Mouse (Mus musculus): Measurements from ENCODE around the gene Orai3. TPM values are rescaled to one million over a fixed set of nuclear protein-coding genes. Genes with fewer than 3 reads are reported as not detected.

The Orai3 gene
- total and polyA plus RNA-seq, 3 experiments = 21.9 to 27.5 (median 23.5) TPM

- DNase-seq = no peak
- 67% methylated on average over 2 of the region's 2 CpGs for WGBS
- no peak overlapping the region for H3K27ac ChIP-seq
- intact Hi-C loops (cut with DNase I) = loop anchor here (5.0 to 10.0 kb wide), 2 partner anchors 178 to 251 kb away; partner anchors contain the start of genes Ccdc189, Gm42715, Rnf40 and Srcap
- H3K79me2 ChIP-seq (replicated peaks; ENCODE audit: control insufficient read depth, insufficient read depth, low read length) = no peaks in the 10 kb centered on the region
- no peaks in the 10 kb centered on the region for H3K36me3 ChIP-seq (ENCODE audit: control insufficient read depth, insufficient read depth, low read length)
- no peak overlapping the region for H3K4me3 ChIP-seq
- TF ChIP-seq POLR2A (IDR thresholded peaks at IDR 0.05; ENCODE audit: insufficient read depth, low read depth, low read length) (no peak), EP300 (IDR thresholded peaks at IDR 0.05; ENCODE audit: insufficient read depth, low read depth, low read length) (no peak), CTCF (IDR thresholded peaks at IDR 0.05) (no peak)
- H3K27me3 ChIP-seq (ENCODE audit: control insufficient read depth, insufficient read depth, low read length) = no peaks in the 10 kb centered on the region
- peaks cover 2% of the 10 kb centered on the region; the same call in 1 of the 2 replicates for H3K4me1 ChIP-seq (ENCODE audit: control insufficient read depth, insufficient read depth, low read length)
- H3K9ac ChIP-seq (ENCODE audit: low read depth, low read length) = no peak overlapping the region
Measured at GRCm38 (mm10) chr7:127765756-127766155, 3.9 kb upstream of the Orai3 start.

- no peak for TF ChIP-seq EP300 (IDR thresholded peaks at IDR 0.05; ENCODE audit: insufficient read depth, low read depth, low read length)
- TF ChIP-seq POLR2A (IDR thresholded peaks at IDR 0.05; ENCODE audit: insufficient read depth, low read depth, low read length) = no peak
- TF ChIP-seq CTCF (IDR thresholded peaks at IDR 0.05) = no peak
- Histone ChIP-seq H3K27me3 (ENCODE audit: control insufficient read depth, insufficient read depth, low read length) (no peaks in the 10 kb centered on the region), H3K4me1 (ENCODE audit: control insufficient read depth, insufficient read depth, low read length) (peaks cover 4% of the 10 kb centered on the region; the same call in 1 of the 2 replicates), H3K79me2 (replicated peaks; ENCODE audit: control insufficient read depth, insufficient read depth, low read length) (no peaks in the 10 kb centered on the region), H3K9ac (ENCODE audit: low read depth, low read length) (no peak overlapping the region), H3K4me3 (no peak overlapping the region), H3K27ac (no peak overlapping the region), H3K36me3 (ENCODE audit: control insufficient read depth, insufficient read depth, low read length) (no peaks in the 10 kb centered on the region)
- no peak for DNase-seq
- intact Hi-C loops (cut with DNase I) = loop anchor here (5.0 to 10.0 kb wide), 2 partner anchors 180 to 252 kb away; partner anchors contain the start of genes Ccdc189, Gm42715, Rnf40 and Srcap
- WGBS = 72% methylated on average over 17 of the region's 17 CpGs
Measured at GRCm38 (mm10) chr7:127766851-127767609, 2.6 kb upstream of the Orai3 start.

- Histone ChIP-seq H3K36me3 (ENCODE audit: control insufficient read depth, insufficient read depth, low read length) (no peaks in the 10 kb centered on the region), H3K27me3 (ENCODE audit: control insufficient read depth, insufficient read depth, low read length) (no peaks in the 10 kb centered on the region), H3K9ac (ENCODE audit: low read depth, low read length) (no peak overlapping the region), H3K79me2 (replicated peaks; ENCODE audit: control insufficient read depth, insufficient read depth, low read length) (no peaks in the 10 kb centered on the region), H3K27ac (no peak overlapping the region), H3K4me3 (no peak overlapping the region), H3K4me1 (ENCODE audit: control insufficient read depth, insufficient read depth, low read length) (peaks cover 4% of the 10 kb centered on the region; the same call in 1 of the 2 replicates)
- 92% methylated on average over 19 of the region's 19 CpGs for WGBS
- TF ChIP-seq POLR2A (IDR thresholded peaks at IDR 0.05; ENCODE audit: insufficient read depth, low read depth, low read length) = no peak
- TF ChIP-seq CTCF (IDR thresholded peaks at IDR 0.05) = no peak
- TF ChIP-seq EP300 (IDR thresholded peaks at IDR 0.05; ENCODE audit: insufficient read depth, low read depth, low read length) = no peak
- intact Hi-C loops (cut with DNase I) = loop anchor here (5.0 to 10.0 kb wide), 2 partner anchors 181 to 253 kb away; partner anchors contain the start of genes Ccdc189, Gm42715, Rnf40 and Srcap
- DNase-seq = no peak
Measured at GRCm38 (mm10) chr7:127767671-127768345, 1.8 kb upstream of the Orai3 start.

- Histone ChIP-seq H3K4me1 (ENCODE audit: control insufficient read depth, insufficient read depth, low read length) (peaks cover 4% of the 10 kb centered on the region; the same call in 1 of the 2 replicates), H3K9ac (ENCODE audit: low read depth, low read length) (no peak overlapping the region), H3K79me2 (replicated peaks; ENCODE audit: control insufficient read depth, insufficient read depth, low read length) (no peaks in the 10 kb centered on the region), H3K27ac (peak overlapping the region; percentile 38; the same call in 1 of the 2 replicates), H3K36me3 (ENCODE audit: control insufficient read depth, insufficient read depth, low read length) (no peaks in the 10 kb centered on the region), H3K27me3 (ENCODE audit: control insufficient read depth, insufficient read depth, low read length) (no peaks in the 10 kb centered on the region), H3K4me3 (no peak overlapping the region)
- 66% methylated on average over 13 of the region's 13 CpGs for WGBS
- TF ChIP-seq EP300 (IDR thresholded peaks at IDR 0.05; ENCODE audit: insufficient read depth, low read depth, low read length) (no peak), CTCF (IDR thresholded peaks at IDR 0.05) (peak; percentile 23)
- intact Hi-C loops (cut with DNase I) = loop anchor here (5.0 to 10.0 kb wide), 2 partner anchors 181 to 254 kb away; partner anchors contain the start of genes Ccdc189, Gm42715, Rnf40 and Srcap
- no peak for DNase-seq
Measured at GRCm38 (mm10) chr7:127768346-127768996, 1.1 kb upstream of the Orai3 start.

- H3K4me3 ChIP-seq = peak overlapping the region; percentile 93
- H3K27me3 ChIP-seq (ENCODE audit: control insufficient read depth, insufficient read depth, low read length) = no peaks in the 10 kb centered on the region
- H3K27ac ChIP-seq = peak overlapping the region; percentile 93
- peak; percentile 94 to 95 for DNase-seq
- no peaks in the 10 kb centered on the region for H3K79me2 ChIP-seq (replicated peaks; ENCODE audit: control insufficient read depth, insufficient read depth, low read length)
- H3K4me1 ChIP-seq (ENCODE audit: control insufficient read depth, insufficient read depth, low read length) = peaks cover 4% of the 10 kb centered on the region; the same call in 1 of the 2 replicates
- no peaks in the 10 kb centered on the region for H3K36me3 ChIP-seq (ENCODE audit: control insufficient read depth, insufficient read depth, low read length)
- intact Hi-C loops (cut with DNase I) = loop anchor here (5.0 to 10.0 kb wide), 2 partner anchors 182 to 254 kb away; partner anchors contain the start of genes Ccdc189, Gm42715, Rnf40 and Srcap
- 3% methylated on average over 16 of the region's 16 CpGs for WGBS
- H3K9ac ChIP-seq (ENCODE audit: low read depth, low read length) = peak overlapping the region; percentile 53
- peak; percentile 72 for TF ChIP-seq EP300 (IDR thresholded peaks at IDR 0.05; ENCODE audit: insufficient read depth, low read depth, low read length)
- no peak for TF ChIP-seq CTCF (IDR thresholded peaks at IDR 0.05)
- peak; percentile 49 for TF ChIP-seq POLR2A (IDR thresholded peaks at IDR 0.05; ENCODE audit: insufficient read depth, low read depth, low read length)
Measured at GRCm38 (mm10) chr7:127768997-127769593, 520 bp upstream of the Orai3 start.

All from heart, adult 2 months (tissue).